Mouse (Mus musculus) olfactory bulb, adult 2 months (tissue): Measurements from ENCODE around the gene Ulk3.

Experiments used
- CTCF ChIP-seq: fragments of 200-500 bp; IDR thresholded peaks from 2 replicates; pipeline ENCODE4 v1.5.1; 2012; ENCODE audit warnings: low read depth, mild to moderate bottlenecking, low read length, moderate library complexity; ENCODE audit not compliant: insufficient read depth
- POLR2A ChIP-seq: fragments of 200-500 bp; IDR thresholded peaks from 2 replicates; pipeline ENCODE4 v1.6.1; 2012; ENCODE audit warnings: mild to moderate bottlenecking, low read depth, low read length, moderate library complexity; ENCODE audit not compliant: insufficient read depth

DNA sequence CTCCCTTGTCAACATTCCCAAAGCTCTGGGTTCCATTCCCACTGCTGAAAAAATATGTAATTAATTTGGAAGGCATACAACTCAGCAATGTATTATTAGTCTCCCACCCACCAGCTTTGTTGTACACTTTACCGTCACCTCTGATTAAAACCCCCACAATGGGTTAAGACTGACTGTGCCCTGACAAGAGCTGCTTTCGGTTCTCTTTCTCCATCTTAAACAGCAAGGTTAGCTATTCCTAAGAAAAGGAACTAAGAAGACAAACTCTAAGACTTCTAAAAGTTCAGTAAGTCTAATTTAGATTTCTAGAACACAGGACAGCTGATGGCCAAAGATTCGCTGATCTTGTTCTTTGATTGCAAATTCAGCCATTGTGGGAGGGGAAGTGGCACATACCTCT lies 32.0 kb upstream of the Ulk3 start:
- TF ChIP-seq CTCF (no peak), POLR2A (no peak)
